Mouse (Mus musculus) liver, adult (tissue): ENCODE data around the gene Acp6.

Source experiments
- GATA4 ChIP-seq: IDR thresholded peaks from 2 replicates; pipeline ENCODE4 v1.6.1; 2014; ENCODE audit warnings: mild to moderate bottlenecking, low read length; ENCODE audit not compliant: insufficient replicate concordance

The Acp6 gene

GRCm38 (mm10) chr3:97158611-97159508, at the start of gene Acp6:
Gene Acp6 (plus strand): TSS chr3:97158777.
- peak; percentile 33; the same call in 1 of the 2 replicates for TF ChIP-seq GATA4

GRCm38 (mm10) chr3:97117511-97117910, 41.1 kb upstream of the Acp6 start:
- no peak for TF ChIP-seq GATA4

- TF ChIP-seq GATA4: no peak
Measured at GRCm38 (mm10) chr3:97118313-97118712, 40.3 kb upstream of the Acp6 start.

- no peak for TF ChIP-seq GATA4
Measured at GRCm38 (mm10) chr3:97124193-97124592, 34.4 kb upstream of the Acp6 start.

GRCm38 (mm10) chr3:97129410-97129809, 29.2 kb upstream of the Acp6 start:
- no peak for TF ChIP-seq GATA4

- no peak for TF ChIP-seq GATA4
Measured at GRCm38 (mm10) chr3:97151092-97151491, 7.5 kb upstream of the Acp6 start.

- no peak for TF ChIP-seq GATA4
Measured at GRCm38 (mm10) chr3:97156431-97156830, 2.1 kb upstream of the Acp6 start.

GRCm38 (mm10) chr3:97157308-97157707, 1.3 kb upstream of the Acp6 start:
- no peak for TF ChIP-seq GATA4

- TF ChIP-seq GATA4: no peak
Measured at GRCm38 (mm10) chr3:97157958-97158599, 498 bp upstream of the Acp6 start.

- TF ChIP-seq GATA4: no peak
Measured at GRCm38 (mm10) chr3:97159509-97159850, 903 bp downstream of the Acp6 start.

- no peak for TF ChIP-seq GATA4
Measured at GRCm38 (mm10) chr3:97159986-97160385, 1.4 kb downstream of the Acp6 start.

- TF ChIP-seq GATA4: no peak
Measured at GRCm38 (mm10) chr3:97160908-97161307, 2.3 kb downstream of the Acp6 start.

GRCm38 (mm10) chr3:97161773-97162172, 3.2 kb downstream of the Acp6 start:
- TF ChIP-seq GATA4: no peak

- no peak for TF ChIP-seq GATA4
Measured at GRCm38 (mm10) chr3:97164477-97164876, 5.9 kb downstream of the Acp6 start.

GRCm38 (mm10) chr3:97167126-97167525, 8.5 kb downstream of the Acp6 start:
- no peak for TF ChIP-seq GATA4

- TF ChIP-seq GATA4: no peak
Measured at GRCm38 (mm10) chr3:97171531-97171930, 13.0 kb downstream of the Acp6 start.
